Mouse (Mus musculus) midbrain, postnatal 0 days (tissue): Measurements from ENCODE around the gene Gm7137. TPM values are rescaled to one million over a fixed set of nuclear protein-coding genes. Genes with fewer than 3 reads are reported as not detected.
"Not testable (repeated sequence)": the region's sequence is repeated elsewhere in the genome, so short reads cannot be mapped to it uniquely, and the experiment has no call there.

Experiments used
- ATAC-seq: fragments of 200-750 bp; cut with Nextera tagmentation; 2 replicates; pipeline ENCODE4 v1.8.0; 2017; ENCODE audit warnings: moderate number of reproducible peaks, mild to moderate bottlenecking, moderate TSS enrichment, moderate library complexity; ENCODE audit not compliant: low FRiP score
- DNase-seq: peaks from one replicate; pipeline ENCODE4 v3.0.0-alpha.2; 2015; ENCODE audit warnings: low spot score
- H3K27ac ChIP-seq: fragments of 300-500 bp; sonication (generic); 2 replicates; pipeline ENCODE4 v1.5.1; 2014; ENCODE audit warnings: low read depth, mild to moderate bottlenecking, low read length, mixed read lengths
- H3K27me3 ChIP-seq: fragments of 300-500 bp; sonication (generic); 2 replicates; pipeline ENCODE4 v1.6.1; 2014; ENCODE audit warnings: low read length, control low read depth, mixed read lengths; ENCODE audit not compliant: insufficient read depth
- H3K36me3 ChIP-seq: fragments of 300-500 bp; sonication (generic); 2 replicates; pipeline ENCODE4 v1.6.1; 2014; ENCODE audit warnings: low read length, control low read depth, mixed read lengths; ENCODE audit not compliant: insufficient read depth
- H3K4me1 ChIP-seq: fragments of 300-500 bp; sonication (generic); 2 replicates; pipeline ENCODE4 v1.6.1; 2014; ENCODE audit warnings: mild to moderate bottlenecking, control low read depth, antibody characterized with exemption, low read length, mixed read lengths; ENCODE audit not compliant: insufficient read depth
- H3K4me2 ChIP-seq: fragments of 300-500 bp; sonication (generic); 2 replicates; pipeline ENCODE4 v1.6.1; 2014; ENCODE audit warnings: low read depth, mild to moderate bottlenecking, low read length, mixed read lengths; ENCODE audit not compliant: poor library complexity, severe bottlenecking
- H3K4me3 ChIP-seq: fragments of 300-500 bp; sonication (generic); 2 replicates; pipeline ENCODE4 v1.5.1; 2014; ENCODE audit warnings: low read depth, mild to moderate bottlenecking, low read length, moderate library complexity
- H3K9ac ChIP-seq: fragments of 300-500 bp; sonication (generic); replicated peaks from 2 replicates; pipeline ENCODE4 v1.6.1; 2014; ENCODE audit warnings: mild to moderate bottlenecking, low read length, moderate library complexity, mixed read lengths; ENCODE audit not compliant: poor library complexity, severe bottlenecking
- H3K9me3 ChIP-seq: fragments of 300-500 bp; sonication (generic); 2 replicates; pipeline ENCODE4 v1.6.1; 2016; ENCODE audit warnings: low read length, control low read depth
- CTCF ChIP-seq: IDR thresholded peaks from 2 replicates; pipeline ENCODE4 v1.5.1; 2016; ENCODE audit warnings: antibody characterized with exemption, mild to moderate bottlenecking
- WGBS: fragments of 180-500 bp; shearing (Covaris S2); extraction: QIAGEN DNeasy Blood & Tissue Kit; methylation state at CpG from one replicate; pipeline ENCODE4 v1.1.7; 2014; 5-methylcytosine and 5-hydroxymethylcytosine counted together
- polyA plus RNA-seq: library from polyadenylated mRNA; unstranded; fragments of >200 nt; fragmentation: Nextera tagmentation; extraction: Ambion mirVana; gene quantifications from 2 replicates; pipeline ENCODE4 v1.2.1, GENCODE M21; 2015
- total RNA-seq: library from RNA; depleted of rRNA; stranded (reverse); fragments of >200 nt; gene quantifications from 2 replicates; pipeline ENCODE4 v1.2.3, GENCODE M21; 2014; rRNA removed

Gm7137 gene
- not detected in 2 replicates for total RNA-seq
- polyA plus RNA-seq = not detected in 2 replicates

DNA sequence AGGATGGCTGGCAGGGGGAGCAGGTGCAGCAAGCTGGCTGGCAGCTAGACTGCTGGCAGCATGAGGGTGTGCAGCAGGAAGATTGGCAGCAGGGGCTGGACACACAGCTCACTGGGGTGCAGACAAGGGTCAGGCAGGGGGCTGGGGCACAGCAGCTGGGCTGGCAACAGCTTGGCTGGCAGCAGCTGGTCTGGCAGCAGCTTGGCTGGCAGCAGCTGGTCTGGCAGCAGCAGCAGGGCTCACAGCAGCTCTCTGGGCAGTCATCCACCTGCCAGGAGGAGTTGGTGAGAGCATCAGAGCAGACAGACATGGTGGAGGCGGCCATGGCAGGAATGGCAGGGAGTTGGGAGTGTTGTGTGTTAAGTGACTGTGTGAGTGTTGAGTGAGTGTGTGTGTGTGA, at the start of gene Gm7137:
Gene Gm7137 (minus strand): TSS at position 325 of the 400 bp plus-strand sequence.
- not testable (repeated sequence) for H3K36me3 ChIP-seq, H3K4me1 ChIP-seq, H3K4me3 ChIP-seq, DNase-seq, H3K27me3 ChIP-seq, H3K9ac ChIP-seq, H3K27ac ChIP-seq, H3K9me3 ChIP-seq, ATAC-seq, H3K4me2 ChIP-seq
- whole genome bisulfite sequencing = 86% methylated on average over 1 of the region's 1 CpGs

GRCm38 (mm10) chr10:77835647-77836046, 47.6 kb upstream of the Gm7137 start, which contains the start of gene Krtap10-10:
Krtap10-10 (plus strand) TSS chr10:77835947.
- WGBS = 73% methylated on average over 9 of the region's 9 CpGs
- TF ChIP-seq CTCF = no peak
- Histone ChIP-seq H3K4me2 (no peak within 1 kb of the TSS), H3K4me3 (no peak within 1 kb of the TSS), H3K27ac (no peak within 1 kb of the TSS), H3K9ac (no peak within 1 kb of the TSS), H3K4me1 (no peaks in the 10 kb centered on the region), H3K36me3 (no peaks in the 10 kb centered on the region), H3K9me3 (no peaks in the 10 kb centered on the region), H3K27me3 (no peaks in the 10 kb centered on the region)
- ATAC-seq = no peak
- no peak for DNase-seq

DNA sequence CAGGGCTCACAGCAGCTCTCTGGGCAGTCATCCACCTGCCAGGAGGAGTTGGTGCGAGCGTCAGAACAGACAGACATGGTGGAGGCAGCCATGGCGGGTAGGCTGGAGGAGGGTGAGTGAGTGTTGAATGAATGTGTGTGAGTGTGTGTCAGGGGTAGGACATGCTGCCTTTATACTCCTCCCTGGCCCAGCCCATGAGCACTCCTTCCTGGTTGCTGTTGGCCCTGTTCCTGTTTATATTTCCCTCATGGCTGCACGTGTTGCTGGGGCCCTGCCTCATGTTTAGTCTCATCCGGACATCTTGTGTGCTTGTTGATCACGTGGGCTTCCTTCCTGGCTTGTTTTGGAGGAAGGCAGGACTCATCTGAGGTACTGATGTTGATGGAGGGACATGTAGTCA, 39.0 kb upstream of the Gm7137 start, which contains the start of gene Krtap10-4:
Gene Krtap10-4 (minus strand): TSS at position 145 of the 400 bp plus-strand sequence.
- no peaks in the 10 kb centered on the region for H3K4me1 ChIP-seq
- H3K27ac ChIP-seq = no peak within 1 kb of the TSS
- 70% methylated on average over 6 of the region's 6 CpGs for WGBS
- TF ChIP-seq CTCF = no peak
- no peak within 1 kb of the TSS for H3K4me2 ChIP-seq
- no peaks in the 10 kb centered on the region for H3K27me3 ChIP-seq
- no peaks in the 10 kb centered on the region for H3K36me3 ChIP-seq
- no peak within 1 kb of the TSS for H3K9ac ChIP-seq
- ATAC-seq = no peak
- DNase-seq = no peak
- no peak within 1 kb of the TSS for H3K4me3 ChIP-seq
- H3K9me3 ChIP-seq = no peaks in the 10 kb centered on the region

- H3K9me3 ChIP-seq = no peaks in the 10 kb centered on the region
- H3K36me3 ChIP-seq = no peaks in the 10 kb centered on the region
- no peak for TF ChIP-seq CTCF
- H3K4me2 ChIP-seq = peak overlapping the region; percentile 20; the same call in 1 of the 2 replicates
- 33% methylated on average over 4 of the region's 4 CpGs for WGBS
- ATAC-seq = 0 out of 2 replicates have a peak, but pooled peaks have one; percentile 66
- H3K27ac ChIP-seq = no peak overlapping the region
- no peak overlapping the region for H3K4me3 ChIP-seq
- H3K27me3 ChIP-seq = no peaks in the 10 kb centered on the region; the same call in 1 of the 2 replicates
- H3K4me1 ChIP-seq = no peaks in the 10 kb centered on the region
- DNase-seq = peak; percentile 16
- H3K9ac ChIP-seq = no peak overlapping the region
Measured at GRCm38 (mm10) chr10:77819203-77819602, 31.2 kb upstream of the Gm7137 start.

- 98% methylated on average over 4 of the region's 4 CpGs for WGBS
- no peak for DNase-seq
- Histone ChIP-seq H3K27ac (no peak overlapping the region), H3K9me3 (no peaks in the 10 kb centered on the region), H3K4me2 (no peak overlapping the region), H3K4me3 (no peak overlapping the region), H3K4me1 (no peaks in the 10 kb centered on the region), H3K9ac (no peak overlapping the region), H3K27me3 (no peaks in the 10 kb centered on the region; the same call in 1 of the 2 replicates), H3K36me3 (no peaks in the 10 kb centered on the region)
- peak; percentile 61 for ATAC-seq
- no peak for TF ChIP-seq CTCF
Measured at GRCm38 (mm10) chr10:77818523-77818922, 30.5 kb upstream of the Gm7137 start.

DNA sequence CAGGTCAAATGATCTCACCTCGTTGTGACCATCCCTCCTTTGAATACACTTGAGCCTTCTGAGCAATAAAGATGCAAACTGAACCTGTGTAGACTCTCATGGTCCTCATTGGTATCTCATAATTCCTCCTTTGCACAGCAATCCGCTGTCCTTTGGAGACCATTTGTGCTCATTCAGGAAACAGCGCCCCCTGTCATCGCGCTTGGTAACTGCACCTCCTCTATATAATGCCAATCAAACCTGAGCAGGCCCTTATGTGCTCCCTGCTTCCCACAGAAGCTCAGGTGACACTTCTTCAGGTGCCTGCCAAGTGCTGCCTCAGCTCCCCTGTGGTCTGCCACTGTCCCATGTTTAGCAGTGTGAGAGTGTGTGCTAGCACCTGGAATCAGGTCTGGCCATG, 27.5 kb upstream of the Gm7137 start:
- Histone ChIP-seq H3K4me1 (no peaks in the 10 kb centered on the region), H3K4me2 (no peak overlapping the region), H3K9me3 (no peaks in the 10 kb centered on the region), H3K27me3 (no peaks in the 10 kb centered on the region; the same call in 1 of the 2 replicates), H3K9ac (no peak overlapping the region), H3K4me3 (no peak overlapping the region), H3K27ac (no peak overlapping the region), H3K36me3 (no peaks in the 10 kb centered on the region)
- peak; percentile 73 for TF ChIP-seq CTCF
- no peak for ATAC-seq
- 35% methylated on average over 5 of the region's 5 CpGs for WGBS
- DNase-seq = peak; percentile 36
